Mouse (Mus musculus) liver, postnatal 0 days (tissue): ENCODE measurements around the gene Tmem92. TPM values are rescaled to one million over a fixed set of nuclear protein-coding genes. Genes with fewer than 3 reads are reported as not detected.

ENCODE experiments used
- ATAC-seq: fragments of 200-750 bp; cut with Nextera tagmentation; 2 replicates; pipeline ENCODE4 v1.8.0; 2017; ENCODE audit warnings: mild to moderate bottlenecking, moderate library complexity
- DNase-seq: peaks from one replicate; pipeline ENCODE4 v3.0.0-alpha.2; 2016
- H3K27ac ChIP-seq: fragments of 300-500 bp; sonication (generic); 2 replicates; pipeline ENCODE4 v1.5.1; 2014; ENCODE audit warnings: antibody characterized with exemption, moderate library complexity, mild to moderate bottlenecking, low read depth
- H3K27me3 ChIP-seq: fragments of 300-500 bp; sonication (generic); 2 replicates; pipeline ENCODE4 v1.6.1; 2014; ENCODE audit warnings: low read length, control low read depth, mixed read lengths; ENCODE audit not compliant: insufficient read depth
- H3K36me3 ChIP-seq: fragments of 300-500 bp; sonication (generic); replicated peaks from 2 replicates; pipeline ENCODE4 v1.6.1; 2014; ENCODE audit warnings: mild to moderate bottlenecking, control low read depth, low read length, moderate library complexity, mixed read lengths; ENCODE audit not compliant: insufficient read depth
- H3K4me1 ChIP-seq: fragments of 300-500 bp; sonication (generic); 2 replicates; pipeline ENCODE4 v1.6.1; 2014; ENCODE audit warnings: antibody characterized with exemption, mild to moderate bottlenecking, control low read depth; ENCODE audit not compliant: insufficient read depth
- H3K4me2 ChIP-seq: fragments of 300-500 bp; sonication (generic); 2 replicates; pipeline ENCODE4 v1.6.1; 2014; ENCODE audit warnings: low read depth, mild to moderate bottlenecking, low read length, moderate library complexity, mixed read lengths
- H3K4me3 ChIP-seq: fragments of 300-500 bp; sonication (generic); 2 replicates; pipeline ENCODE4 v1.5.1; 2014; ENCODE audit warnings: low read depth, low read length
- H3K9ac ChIP-seq: fragments of 300-500 bp; sonication (generic); replicated peaks from 2 replicates; pipeline ENCODE4 v1.6.1; 2014; ENCODE audit warnings: mild to moderate bottlenecking, moderate library complexity
- H3K9me3 ChIP-seq: fragments of 300-500 bp; sonication (generic); 2 replicates; pipeline ENCODE4 v1.6.1; 2016; ENCODE audit warnings: mild to moderate bottlenecking, control low read depth, low read length, mixed read lengths
- CTCF ChIP-seq: sonication (generic); IDR thresholded peaks from 2 replicates; pipeline ENCODE4 v1.5.1; 2016; ENCODE audit warnings: antibody characterized with exemption, low read depth
- EP300 ChIP-seq: IDR thresholded peaks from 2 replicates; pipeline ENCODE4 v1.6.1; 2016; ENCODE audit warnings: antibody characterized with exemption, low read depth, mild to moderate bottlenecking
- WGBS: fragments of 180-500 bp; shearing (Covaris S2); extraction: QIAGEN DNeasy Blood & Tissue Kit; methylation state at CpG from one replicate; pipeline ENCODE4 v1.1.7; 2014; ENCODE audit not compliant: insufficient replicate concordance; 5-methylcytosine and 5-hydroxymethylcytosine counted together
- polyA plus RNA-seq: library from polyadenylated mRNA; unstranded; fragments of >200 nt; fragmentation: Nextera tagmentation; extraction: Ambion mirVana; gene quantifications from 2 replicates; pipeline ENCODE4 v1.2.1, GENCODE M21; 2015

Gene Tmem92
- polyA plus RNA-seq, 1 experiment from 2014 or later = not detected

- Histone ChIP-seq H3K4me1 (no peaks in the 10 kb centered on the region), H3K27me3 (no peaks in the 10 kb centered on the region), H3K4me2 (no peak overlapping the region), H3K4me3 (no peak overlapping the region), H3K9me3 (no peaks in the 10 kb centered on the region), H3K36me3 (no peaks in the 10 kb centered on the region), H3K9ac (no peak overlapping the region), H3K27ac (no peak overlapping the region)
- ATAC-seq (no peak), DNase-seq (no peak)
- TF ChIP-seq EP300 = no peak
- TF ChIP-seq CTCF = no peak
- WGBS = 61% methylated on average over 7 of the region's 7 CpGs
Observed at GRCm38 (mm10) chr11:94760799-94761198, 21.7 kb downstream of the Tmem92 start.

GRCm38 (mm10) chr11:94760364-94760763 lies 22.1 kb downstream of the Tmem92 start:
- H3K36me3 ChIP-seq = no peaks in the 10 kb centered on the region
- H3K27me3 ChIP-seq = no peaks in the 10 kb centered on the region
- no peaks in the 10 kb centered on the region for H3K9me3 ChIP-seq
- TF ChIP-seq CTCF (no peak), EP300 (no peak)
- 54% methylated on average over 3 of the region's 3 CpGs for WGBS
- H3K9ac ChIP-seq = no peak overlapping the region
- H3K4me2 ChIP-seq = no peak overlapping the region
- ATAC-seq (no peak), DNase-seq (no peak)
- H3K27ac ChIP-seq = no peak overlapping the region
- H3K4me3 ChIP-seq = no peak overlapping the region
- no peaks in the 10 kb centered on the region for H3K4me1 ChIP-seq

- H3K4me2 ChIP-seq = no peak overlapping the region
- no peaks in the 10 kb centered on the region for H3K9me3 ChIP-seq
- no peak overlapping the region for H3K9ac ChIP-seq
- no peak for DNase-seq
- no peaks in the 10 kb centered on the region for H3K27me3 ChIP-seq
- TF ChIP-seq EP300 (no peak), CTCF (no peak)
- WGBS = 74% methylated on average over 6 of the region's 6 CpGs
- no peaks in the 10 kb centered on the region for H3K4me1 ChIP-seq
- no peak overlapping the region for H3K4me3 ChIP-seq
- no peak for ATAC-seq
- no peaks in the 10 kb centered on the region for H3K36me3 ChIP-seq
- no peak overlapping the region for H3K27ac ChIP-seq
Observed at GRCm38 (mm10) chr11:94759916-94760315, 22.6 kb downstream of the Tmem92 start.

- Histone ChIP-seq H3K4me2 (no peak overlapping the region), H3K4me1 (no peaks in the 10 kb centered on the region), H3K9me3 (no peaks in the 10 kb centered on the region), H3K36me3 (no peaks in the 10 kb centered on the region), H3K4me3 (no peak overlapping the region), H3K27me3 (no peaks in the 10 kb centered on the region), H3K9ac (no peak overlapping the region), H3K27ac (no peak overlapping the region)
- DNase-seq (no peak), ATAC-seq (no peak)
- no peak for TF ChIP-seq CTCF
- TF ChIP-seq EP300 = no peak
- 10% methylated on average over 2 of the region's 2 CpGs for WGBS
Observed at GRCm38 (mm10) chr11:94752946-94753713, 29.4 kb downstream of the Tmem92 start.

GRCm38 (mm10) chr11:94741732-94742272 lies 40.7 kb downstream of the Tmem92 start, which contains the start of gene Cdc34b:
TSS of gene Cdc34b (plus strand) at chr11:94741782.
- Histone ChIP-seq H3K36me3 (no peaks in the 10 kb centered on the region), H3K27ac (no peak within 1 kb of the TSS), H3K4me2 (no peak within 1 kb of the TSS), H3K27me3 (no peaks in the 10 kb centered on the region), H3K9ac (no peak within 1 kb of the TSS), H3K4me1 (no peaks in the 10 kb centered on the region), H3K9me3 (no peaks in the 10 kb centered on the region), H3K4me3 (no peak within 1 kb of the TSS)
- DNase-seq (no peak), ATAC-seq (no peak)
- WGBS = 79% methylated on average over 21 of the region's 29 CpGs
- TF ChIP-seq EP300 (no peak), CTCF (no peak)

- 67% methylated on average over 2 of the region's 2 CpGs for WGBS
- no peaks in the 10 kb centered on the region for H3K9me3 ChIP-seq
- H3K4me3 ChIP-seq = no peak overlapping the region
- no peaks in the 10 kb centered on the region for H3K36me3 ChIP-seq
- ATAC-seq (no peak), DNase-seq (no peak)
- TF ChIP-seq CTCF (no peak), EP300 (no peak)
- H3K9ac ChIP-seq = no peak overlapping the region
- no peaks in the 10 kb centered on the region for H3K4me1 ChIP-seq
- H3K27ac ChIP-seq = no peak overlapping the region
- H3K27me3 ChIP-seq = no peaks in the 10 kb centered on the region
- no peak overlapping the region for H3K4me2 ChIP-seq
Observed at GRCm38 (mm10) chr11:94735746-94736145, 46.8 kb downstream of the Tmem92 start.
